Mouse (Mus musculus) cerebellum, adult 18-20 months (tissue): ENCODE data around the gene Arf4.

Experiments used
- DNase-seq, 2 experiments: peaks; one replicate each; pipeline ENCODE4 v3.0.0; 2021

Gene Arf4

GRCm38 (mm10) chr14:26637851-26638707 lies at the start of gene Arf4:
TSS of gene Arf4 (plus strand) at chr14:26638074.
- peak; percentile 99 for DNase-seq

DNA sequence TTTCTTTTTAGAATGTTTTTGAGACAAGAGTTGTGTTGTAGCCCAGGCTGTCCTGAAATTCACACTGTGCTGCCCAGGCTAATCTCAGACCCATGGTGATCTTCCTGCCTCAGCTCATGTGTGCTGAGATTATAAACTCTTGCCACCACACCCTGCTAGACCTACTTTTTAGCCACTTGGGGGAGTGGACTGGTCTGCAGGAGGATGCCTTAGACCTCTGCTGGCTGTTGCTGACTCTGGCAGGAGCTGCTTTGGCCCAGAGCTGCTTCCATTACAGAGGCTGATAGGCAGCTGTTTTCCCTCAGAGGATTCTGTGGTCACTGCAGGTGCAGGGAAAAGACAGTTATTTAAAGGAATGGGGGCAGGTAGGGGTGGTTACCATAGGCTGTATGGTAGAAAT lies 46.5 kb upstream of the Arf4 start:
- no peak for DNase-seq

- DNase-seq, result no peak
These were observed 44.5 kb upstream of the Arf4 start for GRCm38 (mm10) chr14:26593281-26593895.

DNA sequence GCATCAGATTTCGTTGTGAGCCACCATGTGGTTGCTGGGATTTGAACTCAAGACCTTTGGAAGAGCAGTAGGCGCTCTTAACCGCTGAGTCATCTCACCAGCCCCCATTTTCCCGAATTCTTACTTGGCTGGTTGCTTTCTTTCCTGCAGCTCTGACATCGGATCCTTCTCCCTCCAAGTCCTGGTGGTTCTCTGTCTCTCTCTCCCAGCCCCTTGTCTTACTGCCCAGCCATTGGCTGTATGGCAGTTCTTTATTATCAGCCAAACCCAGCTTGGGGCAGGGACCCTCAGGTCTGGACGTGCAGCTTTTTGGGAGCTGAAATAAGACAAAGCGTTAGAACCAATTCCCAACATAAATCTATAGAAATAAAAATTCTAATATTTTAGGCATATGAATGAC lies 42.7 kb upstream of the Arf4 start:
- DNase-seq, result no peak

DNA sequence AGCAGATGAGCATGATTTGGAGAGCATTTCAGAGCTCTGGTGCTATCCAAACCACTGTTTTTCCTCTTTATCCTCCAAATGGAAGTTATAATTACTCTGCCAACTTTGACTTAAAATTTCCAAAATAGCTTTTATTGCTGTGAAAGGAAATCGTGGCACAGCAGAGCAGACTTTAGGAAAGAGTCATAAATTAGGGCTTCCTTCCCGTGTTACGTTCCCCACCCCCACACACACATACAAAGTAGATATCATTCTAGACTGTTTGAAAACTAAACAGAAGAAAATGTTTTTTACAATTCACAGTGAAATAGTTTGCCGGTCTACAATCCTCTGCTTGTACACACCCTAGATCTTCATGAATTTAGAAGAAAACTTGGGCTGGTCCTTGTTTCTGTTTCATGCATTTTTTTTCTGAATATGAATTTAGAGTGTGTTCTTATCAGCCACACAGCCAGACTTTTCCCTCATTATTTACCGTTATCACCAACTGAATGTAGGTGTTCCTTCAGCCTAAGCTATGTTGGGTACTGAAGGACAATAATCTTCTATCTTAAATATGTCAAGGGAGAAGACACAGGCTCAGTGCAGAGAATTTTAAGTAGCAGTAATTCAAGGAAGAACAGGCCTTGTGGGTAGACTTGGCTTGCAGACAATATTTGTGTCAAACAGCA lies 42.0 kb upstream of the Arf4 start:
- no peak for DNase-seq

GRCm38 (mm10) chr14:26605354-26605753 lies 32.5 kb upstream of the Arf4 start:
- DNase-seq, result no peak

- DNase-seq, result no peak
These were observed 28.2 kb upstream of the Arf4 start for GRCm38 (mm10) chr14:26609674-26610073.

GRCm38 (mm10) chr14:26610689-26611088 lies 27.2 kb upstream of the Arf4 start:
- DNase-seq, result no peak

GRCm38 (mm10) chr14:26625301-26625700 lies 12.6 kb upstream of the Arf4 start:
- no peak for DNase-seq

DNA sequence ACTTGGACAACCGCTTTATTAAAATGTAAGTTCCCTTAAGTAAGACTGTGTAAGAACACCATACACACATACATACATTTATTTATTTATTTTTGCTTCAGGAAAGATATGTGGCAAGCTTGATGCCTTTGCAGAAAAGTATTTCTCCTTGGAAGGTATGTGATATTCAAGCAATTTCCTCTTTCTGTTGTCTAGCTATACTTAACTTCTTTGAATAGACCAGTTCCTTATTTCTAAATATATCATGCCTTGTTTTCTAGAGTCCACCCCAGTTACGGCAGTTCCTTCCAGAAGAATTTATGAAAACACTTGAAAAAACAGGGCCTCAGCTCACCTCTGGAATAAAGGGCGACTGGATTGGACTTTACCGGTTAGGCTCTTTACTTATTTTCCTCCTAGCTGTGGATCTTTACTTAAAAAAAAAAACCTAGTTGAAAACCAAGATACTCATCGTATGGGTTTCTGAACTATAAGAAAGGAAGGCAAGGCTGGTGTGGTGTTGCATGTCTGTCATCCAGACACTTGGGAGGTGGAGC lies 11.2 kb upstream of the Arf4 start:
- DNase-seq, result no peak

DNA sequence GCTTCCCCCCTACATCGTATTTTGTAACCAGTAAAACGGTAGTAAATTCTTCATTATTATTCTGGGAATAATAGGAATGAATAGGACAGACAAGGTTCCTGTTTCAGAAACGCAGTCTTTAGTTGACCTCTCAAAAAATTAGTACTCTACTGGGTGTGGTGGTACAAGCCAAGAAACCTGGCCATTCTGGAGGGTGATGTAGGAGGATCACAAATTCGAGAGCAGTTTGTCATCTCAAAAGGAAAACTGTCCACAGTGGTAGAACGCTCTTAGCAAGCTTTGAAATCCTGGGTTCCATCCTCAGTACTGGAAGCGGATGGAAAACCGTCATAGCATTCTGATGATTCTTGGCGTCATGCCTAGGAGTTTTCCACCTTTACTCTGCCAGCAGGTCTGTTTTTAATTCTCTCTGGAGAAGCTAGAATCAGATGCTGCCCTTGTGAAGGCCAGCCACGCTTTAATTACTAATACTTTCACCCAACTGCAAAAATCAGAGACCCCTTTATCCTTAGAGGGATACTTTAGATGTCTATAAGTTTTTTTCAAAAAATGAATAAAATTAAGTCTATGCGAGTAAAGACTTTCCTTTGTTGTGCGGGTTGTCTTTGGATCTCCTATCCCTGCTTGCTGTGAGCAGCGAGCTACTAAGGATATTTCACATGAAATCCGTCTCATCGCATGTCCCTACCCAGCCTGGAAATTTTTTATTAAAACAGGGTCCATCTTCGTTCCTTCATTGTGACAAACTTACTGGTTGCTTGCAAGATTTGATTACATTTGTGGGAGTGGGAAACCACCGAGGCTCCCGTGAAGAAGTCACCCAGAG lies 636 bp upstream of the Arf4 start:
- peak; percentile 29 to 55 for DNase-seq

DNA sequence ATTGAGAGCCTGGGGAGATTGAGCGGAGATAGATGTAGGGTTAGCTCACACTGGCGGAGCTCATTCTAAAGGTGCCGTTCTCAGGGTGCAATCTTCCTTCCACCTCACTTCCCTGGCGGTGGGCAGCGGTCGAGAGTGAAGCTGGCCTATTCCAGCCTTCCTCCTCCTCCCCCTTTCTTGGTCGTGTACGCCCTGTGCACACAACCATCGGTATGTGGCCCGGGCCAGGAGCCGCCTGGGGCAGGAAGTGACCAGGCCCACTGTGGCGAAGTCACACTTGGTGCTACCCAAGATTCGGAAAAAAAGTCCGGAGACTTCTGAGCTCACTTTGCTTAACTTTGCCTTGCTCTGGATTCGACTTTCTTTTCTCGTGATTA lies 822 bp downstream of the Arf4 start:
- DNase-seq, result peak; percentile 40 to 50

DNA sequence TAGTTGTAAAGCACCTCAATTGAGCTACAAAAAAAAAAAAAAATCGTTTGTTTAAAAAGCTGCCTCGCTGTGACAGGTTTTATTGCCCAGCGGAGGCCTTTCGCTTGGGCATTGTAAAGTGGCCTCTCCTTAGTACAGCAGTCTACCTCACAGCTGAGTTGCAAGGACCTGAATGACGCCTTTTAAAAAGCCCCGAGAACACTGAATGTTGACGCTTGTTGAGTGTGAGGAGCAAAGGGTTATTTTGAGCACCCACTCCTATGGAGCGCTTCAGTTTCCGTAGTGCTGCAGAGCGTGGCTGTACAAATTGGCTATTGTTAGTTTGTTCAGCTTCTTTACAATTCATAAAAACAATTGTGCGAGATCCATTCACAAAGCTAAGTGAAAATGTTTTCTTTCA lies 1.4 kb downstream of the Arf4 start:
- DNase-seq, result no peak

- peak; percentile 20 to 47 for DNase-seq
These were observed 2.1 kb downstream of the Arf4 start for GRCm38 (mm10) chr14:26639961-26640360.

- no peak for DNase-seq
These were observed 5.2 kb downstream of the Arf4 start for GRCm38 (mm10) chr14:26643006-26643624.

- DNase-seq, result no peak
These were observed 8.2 kb downstream of the Arf4 start for GRCm38 (mm10) chr14:26645989-26646650.

DNA sequence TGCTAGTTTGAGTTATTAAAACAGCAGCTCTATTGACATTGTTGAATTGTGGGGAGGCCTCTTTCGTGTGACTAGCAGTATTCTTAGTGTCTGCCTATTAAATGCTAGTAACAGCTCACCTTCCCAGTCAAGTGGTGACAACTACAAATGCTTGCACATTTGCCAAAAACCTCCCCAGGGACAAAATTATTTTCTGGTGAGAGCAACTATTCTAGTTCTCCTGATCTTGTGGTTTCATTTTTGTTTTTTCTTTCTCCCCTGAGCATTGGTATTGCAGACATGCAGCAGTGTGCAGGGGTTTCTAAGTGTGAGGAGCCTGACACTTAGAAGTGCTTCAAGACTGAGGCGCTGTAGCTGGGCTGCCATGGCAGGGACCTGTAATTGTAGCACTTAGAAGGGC lies 9.9 kb downstream of the Arf4 start:
- no peak for DNase-seq

DNA sequence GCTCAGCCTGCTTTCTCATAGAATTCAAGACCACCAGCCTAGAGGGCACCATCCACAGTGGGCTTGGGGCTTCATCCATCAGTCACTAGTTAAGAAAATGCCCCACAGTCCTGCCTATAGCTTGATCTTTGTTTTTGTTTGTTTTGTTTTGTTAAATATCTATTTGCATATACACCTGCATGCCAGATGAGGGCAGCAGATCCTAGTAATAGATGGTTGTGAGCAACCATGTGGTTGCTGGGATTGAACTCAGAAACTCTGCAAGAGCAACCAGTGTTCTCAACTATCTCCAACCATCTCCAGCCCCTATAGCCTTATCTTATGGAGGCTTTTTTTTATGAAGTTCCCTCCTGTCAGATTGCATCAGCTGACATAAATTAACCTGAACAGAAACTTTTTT lies 14.0 kb downstream of the Arf4 start:
- DNase-seq, result no peak

DNA sequence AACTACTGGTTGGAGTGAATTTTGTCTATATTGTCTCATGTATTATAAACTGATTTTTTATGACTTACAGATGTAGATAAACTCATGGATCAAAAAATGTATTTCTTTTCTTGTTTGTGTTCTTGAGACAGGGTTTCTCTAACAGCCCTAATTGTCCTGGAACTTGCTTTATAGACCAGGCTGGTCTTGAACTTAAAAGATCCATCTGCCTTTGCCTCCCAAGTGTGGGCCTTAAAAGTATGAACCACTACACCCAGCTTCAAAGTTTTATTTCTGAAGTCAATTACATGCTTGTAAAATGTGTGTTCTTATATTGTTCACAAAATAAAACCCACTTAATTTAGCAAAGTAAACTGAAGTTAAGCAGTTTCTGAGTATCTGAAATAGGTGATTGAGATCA lies 20.3 kb downstream of the Arf4 start:
- no peak for DNase-seq

DNA sequence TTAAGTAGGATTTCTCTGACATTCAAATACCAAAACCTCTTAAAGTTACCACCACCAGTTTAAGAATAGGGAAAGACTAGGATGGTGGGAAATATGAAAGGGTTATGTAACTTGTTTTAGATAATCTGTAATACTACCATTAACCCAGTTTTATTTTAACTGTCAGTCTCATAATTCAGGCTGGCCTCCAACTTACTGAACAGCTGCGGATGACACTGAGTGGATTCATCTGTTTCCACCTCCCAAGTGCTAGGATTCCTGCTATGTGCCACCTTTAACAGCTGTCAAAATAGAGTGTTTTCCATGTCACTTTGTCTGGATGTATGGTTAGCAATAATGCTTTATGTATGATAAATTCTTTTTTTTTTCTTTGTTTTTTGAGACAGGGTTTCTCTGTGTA lies 22.4 kb downstream of the Arf4 start:
- no peak for DNase-seq

GRCm38 (mm10) chr14:26662016-26662415 lies 24.1 kb downstream of the Arf4 start:
- no peak for DNase-seq

- DNase-seq, result no peak
These were observed 24.6 kb downstream of the Arf4 start for GRCm38 (mm10) chr14:26662488-26662887.
